Mouse (Mus musculus) midbrain, embryonic 15.5 days (tissue): Measurements from ENCODE around the gene Gse1. TPM values are rescaled to one million over a fixed set of nuclear protein-coding genes. Genes with fewer than 3 reads are reported as not detected.
A peak's percentile ranks its signal among the peaks of the same experiment; 100 is the strongest.
"Not testable (repeated sequence)": the region's sequence is repeated elsewhere in the genome, so short reads cannot be mapped to it uniquely, and the experiment has no call there.

Source experiments
- ATAC-seq: fragments of 200-750 bp; cut with Nextera tagmentation; replicated peaks from 2 replicates; pipeline ENCODE4 v1.8.0; 2017; ENCODE audit warnings: moderate TSS enrichment
- H3K27ac ChIP-seq: fragments of 300-500 bp; sonication (generic); 2 replicates; pipeline ENCODE4 v1.5.1; 2015; ENCODE audit warnings: mild to moderate bottlenecking, inconsistent platforms
- H3K27me3 ChIP-seq: fragments of 300-500 bp; sonication (generic); replicated peaks from 2 replicates; pipeline ENCODE4 v1.6.1; 2015; ENCODE audit warnings: inconsistent platforms
- H3K36me3 ChIP-seq: fragments of 300-500 bp; sonication (generic); replicated peaks from 2 replicates; pipeline ENCODE4 v1.6.1; 2015; ENCODE audit warnings: inconsistent platforms
- H3K4me1 ChIP-seq: fragments of 300-500 bp; sonication (generic); 2 replicates; pipeline ENCODE4 v1.6.1; 2015; ENCODE audit warnings: inconsistent platforms
- H3K4me2 ChIP-seq: fragments of 300-500 bp; sonication (generic); 2 replicates; pipeline ENCODE4 v1.6.1; 2015; ENCODE audit warnings: inconsistent platforms, mild to moderate bottlenecking, moderate library complexity
- H3K4me3 ChIP-seq: fragments of 300-500 bp; sonication (generic); 2 replicates; pipeline ENCODE4 v1.5.1; 2015; ENCODE audit warnings: mild to moderate bottlenecking, inconsistent platforms
- H3K9ac ChIP-seq: fragments of 300-500 bp; sonication (generic); 2 replicates; pipeline ENCODE4 v1.6.1; 2015; ENCODE audit warnings: mild to moderate bottlenecking, inconsistent platforms
- H3K9me3 ChIP-seq: fragments of 300-500 bp; sonication (generic); 2 replicates; pipeline ENCODE4 v1.6.1; 2016; ENCODE audit warnings: inconsistent platforms
- WGBS: fragments of 180-500 bp; shearing (Covaris S2); methylation state at CpG from one replicate; pipeline ENCODE4 v1.1.7; 2015; ENCODE audit warnings: mixed read lengths; 5-methylcytosine and 5-hydroxymethylcytosine counted together
- polyA plus RNA-seq: library from polyadenylated mRNA; unstranded; fragments of >200 nt; fragmentation: Nextera tagmentation; extraction: Ambion mirVana; gene quantifications from 2 replicates; pipeline ENCODE4 v1.2.1, GENCODE M21; 2015

The Gse1 gene
- polyA plus RNA-seq, 1 experiment from 2014 or later, result 21.2 TPM

DNA sequence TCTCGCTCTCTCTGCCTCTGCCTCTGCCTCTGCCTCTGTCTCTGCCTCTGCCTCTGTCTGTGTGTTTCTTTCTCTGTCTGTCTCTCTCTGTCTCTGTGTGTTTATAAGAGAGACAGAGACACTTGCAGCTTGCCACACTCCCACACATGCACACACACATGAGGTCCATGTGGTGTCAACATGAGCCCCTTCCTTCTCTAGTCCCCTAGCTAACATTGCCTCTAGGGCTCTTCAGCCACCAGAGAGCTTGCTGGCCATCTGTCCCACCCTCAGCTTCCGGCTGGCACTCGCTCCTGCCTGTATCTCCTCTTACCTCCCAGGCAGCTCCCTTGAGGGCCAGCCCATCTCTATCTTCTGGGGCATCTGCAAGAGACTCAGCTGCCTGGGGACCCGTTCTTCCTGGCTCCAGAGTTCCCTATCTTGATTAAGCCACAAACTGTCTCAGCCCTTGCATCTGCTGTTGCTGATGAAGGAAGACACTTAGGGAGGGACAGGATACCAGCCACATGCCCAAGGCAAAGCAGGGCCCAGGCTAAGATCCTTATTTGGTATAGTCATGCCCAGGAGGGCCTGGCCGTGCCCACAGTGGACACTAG lies 97.0 kb downstream of the Gse1 start:
- 58% methylated on average over 5 of the region's 5 CpGs for WGBS
- Histone ChIP-seq H3K27ac (no peak overlapping the region), H3K27me3 (no peaks in the 10 kb centered on the region), H3K4me2 (no peak overlapping the region), H3K4me1 (peaks cover 26% of the 10 kb centered on the region), H3K4me3 (no peak overlapping the region), H3K9ac (no peak overlapping the region), H3K36me3 (no peaks in the 10 kb centered on the region), H3K9me3 (no peaks in the 10 kb centered on the region)
- no peak for ATAC-seq

DNA sequence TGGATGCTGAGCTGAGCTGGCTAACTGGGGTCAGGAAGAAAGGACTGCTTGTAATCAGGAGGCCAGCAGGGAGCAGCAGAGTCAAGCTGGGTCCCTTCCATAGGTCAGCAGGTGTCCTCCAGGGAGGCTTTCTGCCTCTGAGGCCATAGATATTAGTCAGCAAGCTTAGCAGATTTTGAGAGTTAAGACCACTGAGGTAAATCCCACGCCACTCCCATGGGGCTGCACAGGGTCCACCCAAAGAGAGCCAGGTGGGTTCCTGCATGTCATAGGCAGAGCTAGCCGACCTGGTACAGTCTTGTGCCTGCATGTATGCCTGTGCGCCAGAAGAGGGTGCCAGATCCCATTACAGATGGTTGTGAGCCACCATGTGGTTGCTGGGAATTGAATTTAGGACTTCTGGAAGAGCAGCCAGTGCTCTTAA lies 98.9 kb downstream of the Gse1 start:
- no peak for ATAC-seq
- H3K9ac ChIP-seq, result no peak overlapping the region
- H3K36me3 ChIP-seq, result no peaks in the 10 kb centered on the region
- H3K4me3 ChIP-seq, result no peak overlapping the region
- no peaks in the 10 kb centered on the region for H3K27me3 ChIP-seq
- WGBS, result 38% methylated on average over 3 of the region's 3 CpGs
- no peaks in the 10 kb centered on the region for H3K9me3 ChIP-seq
- peaks cover 24% of the 10 kb centered on the region for H3K4me1 ChIP-seq
- no peak overlapping the region for H3K27ac ChIP-seq
- H3K4me2 ChIP-seq, result no peak overlapping the region

DNA sequence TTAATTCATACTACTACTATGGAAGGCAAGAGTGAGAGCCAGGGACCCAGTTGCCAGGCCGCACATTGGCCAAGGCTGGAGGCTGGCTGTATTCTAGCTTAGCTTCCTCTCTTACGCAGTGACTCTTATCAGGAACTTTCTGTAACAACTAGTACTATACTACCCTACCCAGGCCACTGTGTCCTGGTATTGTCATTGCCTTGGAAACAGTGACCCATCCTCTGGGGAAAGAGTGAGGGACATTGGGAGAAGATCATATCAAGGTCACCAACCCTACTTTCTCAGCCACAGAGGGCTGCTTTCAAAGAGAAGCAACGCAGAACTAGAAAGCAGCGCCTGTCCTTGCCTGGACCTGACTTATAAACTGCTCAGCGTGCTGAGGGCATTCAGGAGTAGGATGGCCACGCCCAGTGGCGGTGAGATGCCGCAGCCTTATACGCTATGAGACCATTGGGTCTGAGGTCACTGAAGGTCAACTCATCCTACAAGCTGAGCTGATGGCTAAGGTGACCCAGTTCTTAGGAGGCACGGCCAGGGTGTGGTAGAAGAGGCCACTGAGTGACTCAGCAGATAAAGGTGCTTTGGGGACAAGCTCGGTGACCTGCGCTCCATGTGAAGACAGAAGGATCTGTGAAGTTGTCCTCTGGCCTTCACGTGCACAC lies 100.2 kb downstream of the Gse1 start:
- no peaks in the 10 kb centered on the region for H3K27me3 ChIP-seq
- H3K9ac ChIP-seq, result no peak overlapping the region
- no peak overlapping the region for H3K27ac ChIP-seq
- 90% methylated on average over 13 of the region's 13 CpGs for WGBS
- H3K9me3 ChIP-seq, result no peaks in the 10 kb centered on the region
- peaks cover 11% of the 10 kb centered on the region for H3K4me1 ChIP-seq
- H3K4me3 ChIP-seq, result no peak overlapping the region
- H3K4me2 ChIP-seq, result no peak overlapping the region
- ATAC-seq, result no peak
- H3K36me3 ChIP-seq, result no peaks in the 10 kb centered on the region

DNA sequence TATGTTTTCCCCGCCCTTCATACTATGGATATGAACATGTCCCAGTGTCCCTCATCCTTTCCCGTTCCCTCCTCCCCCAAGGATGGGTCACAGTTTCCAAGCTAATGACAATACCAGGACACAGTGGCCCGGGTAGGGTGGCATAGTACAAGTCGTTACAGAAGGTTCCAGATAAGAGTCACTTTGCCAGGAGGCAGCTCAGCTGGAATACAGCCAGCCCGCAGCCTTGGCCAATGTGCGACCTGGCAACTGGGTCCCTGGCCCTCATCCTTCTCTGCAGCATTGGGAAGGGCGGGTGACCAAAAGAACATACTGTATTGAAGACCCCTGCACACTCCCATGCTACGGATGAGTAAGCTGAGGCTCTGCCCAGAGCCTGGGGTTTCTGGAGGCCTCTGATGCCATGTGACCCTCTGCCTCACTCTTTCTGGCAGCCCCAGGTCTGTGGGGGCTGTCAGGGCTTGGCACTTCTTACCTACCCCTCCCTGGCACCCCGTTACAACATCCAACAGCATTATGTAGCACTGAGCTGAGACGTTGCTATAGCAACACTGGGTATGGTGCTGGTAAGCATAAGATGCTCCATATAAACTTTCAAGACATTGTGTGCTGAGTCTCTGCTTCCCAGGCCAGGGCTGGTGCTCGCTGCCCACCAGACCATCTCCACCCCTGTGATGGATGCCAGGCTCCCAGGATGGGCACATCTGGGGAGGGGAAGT lies 100.9 kb downstream of the Gse1 start:
- Histone ChIP-seq H3K27me3 (no peaks in the 10 kb centered on the region), H3K4me3 (no peak overlapping the region), H3K4me2 (no peak overlapping the region), H3K27ac (no peak overlapping the region), H3K9ac (no peak overlapping the region), H3K36me3 (no peaks in the 10 kb centered on the region), H3K4me1 (peaks cover 7% of the 10 kb centered on the region), H3K9me3 (no peaks in the 10 kb centered on the region)
- ATAC-seq, result peak; percentile 59
- 78% methylated on average over 11 of the region's 11 CpGs for WGBS

DNA sequence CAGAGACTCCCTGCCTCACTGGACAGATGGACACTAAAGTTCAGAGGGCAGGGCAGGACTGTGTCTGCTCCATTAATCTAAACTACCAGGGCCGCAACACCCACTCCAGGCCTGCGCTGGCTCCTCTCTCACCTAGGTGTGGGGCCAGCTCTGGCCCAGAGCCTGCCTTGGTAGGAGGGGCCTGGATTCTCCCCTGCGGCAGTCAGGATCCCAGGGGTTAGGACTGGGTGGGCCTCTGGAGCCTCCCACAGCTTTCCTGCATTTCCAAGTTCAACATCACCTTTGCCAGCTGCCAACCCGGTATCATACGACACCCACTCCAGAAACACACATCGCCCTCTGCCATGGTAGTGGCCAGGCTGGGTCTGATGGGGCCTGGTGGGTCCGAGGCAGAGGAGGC lies 102.8 kb downstream of the Gse1 start:
- Histone ChIP-seq H3K4me1 (peaks cover 25% of the 10 kb centered on the region), H3K27ac (no peak overlapping the region), H3K36me3 (no peaks in the 10 kb centered on the region), H3K9me3 (no peaks in the 10 kb centered on the region), H3K4me2 (no peak overlapping the region), H3K4me3 (no peak overlapping the region), H3K27me3 (no peaks in the 10 kb centered on the region), H3K9ac (no peak overlapping the region)
- no peak for ATAC-seq
- 82% methylated on average over 7 of the region's 7 CpGs for WGBS

DNA sequence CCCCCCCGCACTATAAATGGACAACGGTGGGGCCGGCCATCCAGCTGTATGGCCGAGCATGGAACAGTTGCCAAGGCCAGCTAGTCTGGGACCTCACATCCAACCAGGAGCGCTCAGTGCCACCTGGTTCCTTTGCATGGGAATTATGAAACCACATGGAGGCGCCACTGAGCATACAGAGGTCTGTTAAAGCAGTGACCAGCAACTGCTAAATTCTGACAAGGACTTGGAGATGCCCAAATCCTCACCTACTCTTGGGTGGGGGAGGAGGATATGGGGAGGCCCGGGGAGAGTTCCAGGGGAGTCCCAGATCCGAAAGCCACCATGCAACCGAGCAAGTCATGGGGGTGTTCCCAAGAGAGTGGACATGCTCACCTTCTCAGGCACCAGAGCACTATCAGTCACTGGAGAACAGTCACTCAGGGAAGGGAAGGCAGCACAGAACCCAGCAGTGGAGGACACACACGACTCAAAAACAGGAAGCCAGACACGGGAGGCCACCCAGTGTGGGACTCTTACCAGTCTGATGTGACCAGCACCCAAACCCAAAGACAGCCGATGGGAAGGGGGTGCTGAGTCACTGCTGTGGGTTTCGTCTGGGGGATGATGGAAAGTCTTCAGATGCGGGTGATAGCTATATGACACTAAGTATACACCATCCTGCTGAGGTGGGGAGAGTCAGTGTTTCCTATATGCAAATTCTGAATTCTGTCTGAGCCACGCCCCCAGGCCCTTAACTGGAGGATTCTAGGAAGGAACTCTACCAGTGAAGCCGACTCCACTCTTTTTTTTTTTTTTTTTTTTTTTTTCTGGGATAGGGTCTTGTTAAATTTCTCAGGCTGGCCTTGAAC lies 104.3 kb downstream of the Gse1 start:
- ATAC-seq, result no peak
- Histone ChIP-seq H3K27me3 (no peaks in the 10 kb centered on the region), H3K4me3 (no peak overlapping the region), H3K27ac (no peak overlapping the region), H3K9me3 (no peaks in the 10 kb centered on the region), H3K4me1 (peaks cover 40% of the 10 kb centered on the region), H3K36me3 (no peaks in the 10 kb centered on the region), H3K4me2 (no peak overlapping the region), H3K9ac (no peak overlapping the region)
- WGBS, result 72% methylated on average over 16 of the region's 16 CpGs

DNA sequence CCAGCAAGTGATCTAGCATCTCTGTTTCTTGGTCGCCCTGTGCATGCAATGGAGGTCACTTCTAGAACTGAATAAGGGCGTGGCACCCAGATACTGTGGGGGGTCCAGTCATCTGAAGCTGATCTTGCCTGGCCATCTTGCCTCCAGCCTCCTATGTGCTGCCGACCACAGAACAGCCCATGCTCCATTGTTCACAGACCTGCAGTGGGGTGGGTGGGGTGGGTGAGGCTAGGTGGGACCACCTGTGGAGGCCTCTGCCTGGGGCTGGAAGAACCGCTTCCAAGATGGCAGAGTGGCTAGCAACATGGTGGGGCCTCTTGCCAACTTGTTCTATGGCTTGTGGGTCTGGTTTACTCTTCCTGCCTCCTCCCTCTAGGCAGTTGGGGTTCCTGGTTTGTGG lies 105.4 kb downstream of the Gse1 start:
- no peak overlapping the region for H3K27ac ChIP-seq
- H3K4me1 ChIP-seq, result peaks cover 42% of the 10 kb centered on the region
- no peaks in the 10 kb centered on the region for H3K9me3 ChIP-seq
- H3K27me3 ChIP-seq, result no peaks in the 10 kb centered on the region
- 91% methylated on average over 4 of the region's 4 CpGs for WGBS
- H3K9ac ChIP-seq, result no peak overlapping the region
- no peaks in the 10 kb centered on the region for H3K36me3 ChIP-seq
- no peak for ATAC-seq
- H3K4me2 ChIP-seq, result no peak overlapping the region
- no peak overlapping the region for H3K4me3 ChIP-seq

DNA sequence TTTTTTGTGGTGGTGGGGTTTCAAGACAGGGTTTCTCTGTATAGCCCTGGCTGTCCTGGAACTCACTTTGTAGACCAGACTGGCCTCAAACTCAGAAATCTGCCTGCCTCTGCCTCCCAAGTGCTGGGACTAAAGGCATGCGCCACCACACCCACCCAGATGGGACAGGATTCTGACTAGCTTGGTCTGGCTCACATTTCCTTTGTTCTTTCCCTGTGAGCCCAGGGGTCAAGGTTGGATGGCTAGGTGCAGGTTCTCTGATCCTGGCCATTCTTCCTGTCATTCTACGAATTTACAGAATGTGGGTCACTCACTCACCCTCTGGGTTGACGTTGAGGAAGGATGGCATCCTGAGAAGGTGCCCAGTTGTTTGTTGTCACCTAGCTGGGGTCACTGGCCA lies 106.0 kb downstream of the Gse1 start:
- peaks cover 40% of the 10 kb centered on the region for H3K4me1 ChIP-seq
- peak overlapping the region; percentile 86 for H3K27ac ChIP-seq
- 59% methylated on average over 3 of the region's 3 CpGs for WGBS
- H3K27me3 ChIP-seq, H3K9ac ChIP-seq, H3K4me2 ChIP-seq, H3K4me3 ChIP-seq, H3K36me3 ChIP-seq, ATAC-seq, H3K9me3 ChIP-seq: not testable (repeated sequence)

DNA sequence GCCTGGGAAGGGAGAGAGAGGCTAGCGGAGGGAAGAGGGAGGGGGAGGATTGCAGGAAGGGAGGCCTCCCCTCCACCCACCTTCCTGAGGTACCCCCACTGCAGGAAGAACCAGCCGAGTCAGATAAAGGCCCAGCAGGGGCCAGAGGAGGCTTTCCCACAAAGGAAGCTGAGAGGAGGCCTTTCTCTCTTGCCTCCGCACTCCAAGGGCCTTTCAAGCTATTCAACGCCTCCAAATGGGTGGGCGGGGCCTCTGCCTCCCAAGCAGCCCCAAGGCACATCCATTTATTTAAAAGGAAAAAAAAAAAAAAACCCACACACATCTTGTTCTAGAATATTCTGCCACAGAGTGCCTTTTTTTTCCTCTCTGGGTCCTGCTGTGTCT lies 106.6 kb downstream of the Gse1 start:
- Histone ChIP-seq H3K9ac (peak overlapping the region; percentile 26; the same call in 1 of the 2 replicates), H3K27me3 (no peaks in the 10 kb centered on the region), H3K4me3 (no peak overlapping the region), H3K4me1 (peaks cover 42% of the 10 kb centered on the region), H3K4me2 (no peak overlapping the region), H3K27ac (peak overlapping the region; percentile 86), H3K9me3 (no peaks in the 10 kb centered on the region), H3K36me3 (no peaks in the 10 kb centered on the region)
- WGBS, result 7% methylated on average over 5 of the region's 5 CpGs
- no peak; the same call in 1 of the 2 replicates for ATAC-seq

DNA sequence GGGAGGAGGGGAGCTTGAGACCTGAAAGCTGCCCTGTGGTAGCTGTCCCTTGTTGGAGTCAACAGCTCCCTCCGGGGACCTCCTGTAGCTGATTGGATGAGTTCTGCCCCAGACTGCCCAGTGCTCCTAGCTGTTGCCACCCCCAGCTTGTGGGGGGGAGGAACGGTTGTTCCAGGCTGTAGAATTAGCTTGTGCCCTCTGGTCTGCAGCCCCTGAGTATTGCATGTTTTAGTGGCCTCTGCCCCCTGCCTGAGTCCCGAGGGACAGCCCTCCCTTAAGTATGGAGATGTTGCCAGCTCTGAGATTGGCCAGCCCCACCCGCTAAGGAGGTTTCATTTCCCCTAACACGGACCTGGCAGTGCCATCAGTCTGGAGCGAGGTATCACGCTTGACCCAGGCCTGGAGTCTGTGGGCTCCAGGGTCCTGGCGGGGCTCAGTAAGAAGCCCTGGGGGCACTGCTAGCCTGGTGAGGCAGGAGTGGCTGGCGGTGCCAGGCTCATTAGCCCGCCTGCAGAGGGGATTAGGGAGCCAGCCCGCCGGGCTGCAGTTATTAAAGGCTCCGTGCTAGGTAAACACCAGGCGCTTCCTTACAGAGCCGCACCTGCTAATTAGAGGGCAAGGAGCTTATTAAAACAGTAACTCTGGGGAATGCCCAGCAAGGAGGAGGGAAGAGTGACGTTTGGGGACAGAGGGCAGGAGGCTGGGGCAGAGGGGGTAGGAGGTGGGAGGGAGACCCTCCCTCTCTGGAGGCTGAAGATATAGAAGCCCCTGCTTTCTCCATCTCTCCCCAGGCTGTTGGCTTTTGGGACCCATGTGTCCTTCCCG lies 107.2 kb downstream of the Gse1 start:
- H3K4me2 ChIP-seq, result peak overlapping the region; percentile 28
- H3K36me3 ChIP-seq, result no peaks in the 10 kb centered on the region
- H3K9me3 ChIP-seq, result no peaks in the 10 kb centered on the region
- WGBS, result 2% methylated on average over 17 of the region's 17 CpGs
- no peak overlapping the region for H3K4me3 ChIP-seq
- peak; percentile 71 for ATAC-seq
- no peaks in the 10 kb centered on the region for H3K27me3 ChIP-seq
- H3K27ac ChIP-seq, result peak overlapping the region; percentile 86
- H3K4me1 ChIP-seq, result peaks cover 47% of the 10 kb centered on the region
- peak overlapping the region; percentile 26; the same call in 1 of the 2 replicates for H3K9ac ChIP-seq

DNA sequence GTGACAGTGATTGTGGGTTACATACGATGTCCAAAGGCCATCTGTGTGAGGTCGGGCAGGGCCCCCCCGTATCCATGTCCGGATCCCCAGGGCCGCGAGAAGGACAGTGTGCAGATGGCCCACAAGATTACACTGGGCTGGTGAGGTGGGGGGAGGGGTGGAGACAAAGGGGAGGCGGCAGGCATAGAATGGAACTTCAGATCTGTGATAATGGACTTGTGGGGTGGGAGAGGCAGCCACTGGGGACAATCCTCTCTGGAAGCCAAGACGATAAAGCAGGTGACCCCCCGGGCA lies 107.8 kb downstream of the Gse1 start:
- ATAC-seq, result peak; percentile 53
- peaks cover 49% of the 10 kb centered on the region for H3K4me1 ChIP-seq

More for the DNA sequence above, 107.8 kb downstream of the Gse1 start:
- Histone ChIP-seq H3K4me2 (peak overlapping the region; percentile 28; the same call in 1 of the 2 replicates), H3K27me3 (no peaks in the 10 kb centered on the region), H3K4me3 (no peak overlapping the region), H3K27ac (peak overlapping the region; percentile 86), H3K9ac (no peak overlapping the region), H3K36me3 (no peaks in the 10 kb centered on the region), H3K9me3 (no peaks in the 10 kb centered on the region)
- WGBS, result 1% methylated on average over 9 of the region's 9 CpGs
